Mouse (Mus musculus): ENCODE results near the gene Shq1. TPM values are rescaled to one million over a fixed set of nuclear protein-coding genes. Genes with fewer than 3 reads are reported as not detected.
A peak's percentile ranks its signal among the peaks of the same experiment; 100 is the strongest.

Gene Shq1
- 1 to 10 TPM; 5.3 to 7.0 TPM for total RNA-seq (2021)
- long read RNA-seq, experiment 1, transcript Shq1-204 (11 exons, 1,990 nt), result major isoform, 6 of 6 reads
- long read RNA-seq, experiment 1, partial matches to known transcripts, result 0 of 6 reads
- long read RNA-seq, experiment 1, other reads (novel, unspliced or antisense), result 0 of 6 reads
- long read RNA-seq, experiment 2, transcript Shq1-204 (11 exons, 1,990 nt), result major isoform, 6 of 9 reads
- long read RNA-seq, experiment 2, partial matches to known transcripts, result 0 of 9 reads
- long read RNA-seq, experiment 2, other reads (novel, unspliced or antisense), result 2 of 9 reads

DNA sequence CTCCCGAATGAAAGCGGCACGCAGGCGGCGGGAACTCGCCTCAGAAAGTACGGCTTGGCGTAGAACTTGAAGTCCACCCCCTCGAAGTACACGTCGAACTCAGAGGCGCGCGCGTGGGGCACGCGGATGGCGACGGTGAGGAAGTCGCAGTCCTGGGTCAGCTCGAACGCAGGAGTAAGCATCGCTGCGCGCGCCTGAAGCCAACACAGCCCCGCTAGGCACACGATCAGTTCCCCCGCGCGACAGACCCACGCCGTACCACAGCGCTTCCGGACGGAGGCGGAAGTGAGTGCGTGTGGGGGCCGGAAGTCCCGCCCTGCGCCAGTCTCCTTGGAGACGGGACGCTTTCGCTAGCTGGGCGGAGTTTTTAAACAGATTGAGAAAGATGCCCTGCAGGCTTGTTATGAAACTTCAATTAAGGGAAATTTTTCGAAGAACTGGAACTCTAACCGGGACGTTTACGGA lies at the start of gene Shq1:
Gene Shq1, minus strand, starts transcription at position 278 of the 465 bp plus-strand sequence.
- peak; percentile 87 to 90 for DNase-seq (ENCODE audit: low spot score in 2 of 2)
- intact Hi-C loops (cut with DNase I), result loop anchor here (5.0 to 10.0 kb wide), 2 partner anchors 526 to 584 kb away; no protein-coding TSS in a partner anchor

DNA sequence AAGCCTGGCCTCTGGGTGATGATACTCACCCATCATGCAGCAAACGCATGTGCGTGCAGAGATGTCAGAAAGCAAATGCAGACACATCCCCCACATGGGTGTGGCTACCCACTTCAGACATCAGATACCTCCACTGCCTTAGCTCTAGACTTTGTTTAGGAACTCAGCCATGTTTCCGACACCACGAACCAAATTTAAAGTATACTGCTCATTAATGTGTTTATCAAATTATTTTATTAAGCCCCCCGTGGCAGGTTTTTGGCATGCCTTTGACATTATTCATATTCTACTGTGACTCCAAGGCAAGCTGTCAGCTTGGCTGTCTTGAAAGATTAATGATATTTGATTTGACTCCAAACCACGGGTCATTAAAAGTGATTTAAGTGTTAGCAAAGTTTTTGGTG lies 49.1 kb upstream of the Shq1 start:
- DNase-seq (ENCODE audit: low spot score in 2 of 2), result no peak
- intact Hi-C loops (cut with DNase I), result no loop called here

DNA sequence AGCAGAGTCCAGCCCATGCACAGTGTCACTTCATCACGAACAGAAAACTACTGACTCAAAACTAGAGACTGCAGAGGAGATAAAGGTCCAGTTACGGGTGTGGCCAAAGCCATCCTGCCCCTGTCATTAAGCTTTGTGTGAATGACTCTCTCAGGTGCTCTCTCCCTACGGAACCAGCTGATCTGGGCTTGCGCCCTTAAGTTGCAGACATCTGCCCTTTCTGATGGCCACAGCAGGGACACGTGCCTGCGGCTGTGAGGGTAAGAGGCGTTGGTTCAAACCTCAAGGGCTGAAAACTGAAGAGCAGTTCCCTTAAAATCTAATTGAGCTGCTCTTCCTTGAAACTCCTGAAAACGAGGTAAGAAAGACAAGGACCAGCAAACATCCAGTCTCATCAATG lies 45.9 kb upstream of the Shq1 start:
- DNase-seq (ENCODE audit: low spot score in 2 of 2), result no peak
- intact Hi-C loops (cut with DNase I), result no loop called here

DNA sequence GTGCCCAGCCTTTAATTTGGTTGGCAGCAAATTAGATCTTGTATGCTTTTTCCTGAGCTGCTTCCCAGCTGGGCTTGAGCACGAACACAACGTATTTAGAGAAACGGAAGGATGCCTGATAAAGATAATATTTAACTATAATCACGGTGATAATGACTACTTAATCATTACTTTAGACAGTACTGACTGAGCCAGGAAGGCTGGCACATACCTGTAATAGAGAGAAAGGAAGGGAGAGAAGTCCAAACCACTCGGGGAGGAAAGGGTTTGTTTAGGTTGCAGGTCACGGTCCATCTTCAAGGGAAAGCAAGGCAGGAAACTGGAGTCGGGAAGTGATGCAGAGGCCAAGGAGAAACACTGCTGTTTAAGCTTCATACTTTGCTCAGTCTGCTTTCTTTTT lies 45.2 kb upstream of the Shq1 start:
- intact Hi-C loops (cut with DNase I), result no loop called here
- no peak for DNase-seq (ENCODE audit: low spot score in 2 of 2)

DNA sequence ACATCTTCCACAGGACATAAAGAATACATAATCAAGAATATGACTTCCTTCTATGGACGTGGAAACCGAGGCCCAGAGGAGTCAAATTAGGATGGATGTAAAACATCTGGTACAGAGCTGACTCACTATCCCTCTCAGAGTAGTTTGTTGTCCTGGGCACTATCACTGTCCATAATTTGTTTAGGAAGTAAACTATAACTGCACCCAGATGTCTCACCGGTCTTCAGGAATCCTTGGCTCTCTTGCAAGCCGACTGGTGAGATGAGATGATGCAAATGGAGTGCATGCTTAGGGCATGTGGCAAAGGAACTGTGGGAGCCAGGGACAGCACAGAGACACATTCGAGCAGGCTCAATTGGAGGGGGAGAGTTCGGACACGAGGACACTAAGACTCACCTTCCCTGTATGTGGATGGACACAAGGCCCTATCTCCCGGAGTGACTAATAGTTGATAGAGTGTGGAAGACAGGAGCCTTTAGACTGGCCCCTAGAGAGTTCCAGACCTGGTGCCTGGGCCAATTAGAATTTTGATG lies 44.4 kb upstream of the Shq1 start:
- intact Hi-C loops (cut with DNase I), result no loop called here
- DNase-seq (ENCODE audit: low spot score in 2 of 2), result no peak

DNA sequence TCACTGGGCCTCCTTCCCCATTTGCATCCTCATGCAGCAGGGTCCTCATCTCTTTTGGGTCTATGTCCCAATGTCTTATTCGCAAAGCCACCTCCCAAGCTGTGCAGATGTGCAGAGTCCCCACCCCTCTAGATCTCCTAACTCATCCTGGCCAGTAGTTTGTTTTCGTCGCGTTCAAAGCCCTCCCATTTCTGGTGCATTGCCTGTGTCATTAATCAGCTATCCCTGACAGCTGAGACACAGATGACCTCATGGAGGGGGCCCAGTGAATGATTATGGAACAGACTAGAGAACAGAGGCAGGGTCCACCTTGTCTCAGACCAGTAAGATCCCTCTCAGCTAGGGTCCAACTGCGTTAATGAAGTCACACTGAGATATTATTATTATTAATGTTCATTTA lies 39.9 kb upstream of the Shq1 start:
- intact Hi-C loops (cut with DNase I), result no loop called here
- DNase-seq (ENCODE audit: low spot score in 2 of 2), result no peak

DNA sequence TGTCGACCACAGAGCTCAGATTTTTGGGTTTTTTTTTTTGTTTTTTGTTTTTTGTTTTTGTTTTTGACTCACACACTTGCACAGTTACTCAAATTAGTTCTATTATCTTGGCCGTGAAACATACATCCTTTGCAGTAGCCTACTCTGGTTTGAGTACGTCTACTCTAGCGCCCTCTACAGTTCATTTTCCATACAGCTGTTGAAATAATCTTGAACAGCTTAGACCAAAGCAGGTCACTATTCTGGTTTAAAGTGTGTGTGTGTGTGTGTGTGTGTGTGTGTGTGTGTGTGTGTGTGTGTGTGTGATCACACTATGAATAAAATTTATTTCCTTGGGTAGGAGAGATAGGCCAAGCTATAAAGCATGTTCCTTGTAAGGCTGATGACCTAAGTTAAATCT lies 39.2 kb upstream of the Shq1 start:
- DNase-seq (ENCODE audit: low spot score in 2 of 2), result peak in 1 of 2 experiments; percentile 50
- intact Hi-C loops (cut with DNase I), result no loop called here

DNA sequence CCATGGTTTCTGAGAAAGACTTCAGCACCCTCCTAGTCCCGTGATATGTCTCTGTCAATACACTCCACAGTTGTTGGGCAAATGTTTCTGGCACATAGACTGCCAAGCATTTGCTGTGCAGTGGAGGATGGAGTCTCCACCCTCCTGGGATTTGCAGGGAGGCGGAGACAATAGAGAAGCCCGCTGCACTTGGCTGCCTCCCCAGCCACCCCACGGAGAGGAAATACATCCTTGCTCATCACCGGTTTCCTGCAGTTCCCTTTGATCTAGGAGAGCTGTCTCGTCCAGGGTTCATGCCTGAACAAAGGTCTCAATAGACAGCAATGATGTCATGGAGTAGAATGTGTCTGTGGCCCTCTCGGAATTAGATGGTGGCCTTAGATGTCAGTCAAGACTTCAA lies 38.5 kb upstream of the Shq1 start:
- intact Hi-C loops (cut with DNase I), result loop anchor here (10.0 kb wide), 1 partner anchor 125 kb away; the partner anchor contains the start of gene Ppp4r2
- DNase-seq (ENCODE audit: low spot score in 2 of 2), result no peak

DNA sequence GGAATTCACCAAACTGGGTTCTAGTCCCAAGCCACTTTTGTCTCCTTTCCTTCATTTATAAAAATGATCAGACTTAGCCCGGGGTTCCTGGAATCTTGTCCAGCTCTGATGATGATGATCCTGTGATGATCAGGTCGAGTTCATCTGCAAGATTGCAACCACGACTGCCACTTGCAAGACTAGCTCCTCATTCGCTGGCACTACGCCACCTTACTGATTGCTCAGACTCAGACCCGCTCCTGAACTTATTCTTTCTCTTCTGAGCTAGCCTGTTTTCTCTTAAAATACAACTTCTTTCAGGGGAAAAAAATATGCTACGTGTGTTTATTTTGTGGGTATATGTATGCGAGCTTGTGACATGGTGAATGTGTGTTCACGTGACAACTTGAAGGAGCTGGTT lies 38.0 kb upstream of the Shq1 start:
- intact Hi-C loops (cut with DNase I), result loop anchor here (10.0 kb wide), 1 partner anchor 126 kb away; the partner anchor contains the start of gene Ppp4r2

DNA sequence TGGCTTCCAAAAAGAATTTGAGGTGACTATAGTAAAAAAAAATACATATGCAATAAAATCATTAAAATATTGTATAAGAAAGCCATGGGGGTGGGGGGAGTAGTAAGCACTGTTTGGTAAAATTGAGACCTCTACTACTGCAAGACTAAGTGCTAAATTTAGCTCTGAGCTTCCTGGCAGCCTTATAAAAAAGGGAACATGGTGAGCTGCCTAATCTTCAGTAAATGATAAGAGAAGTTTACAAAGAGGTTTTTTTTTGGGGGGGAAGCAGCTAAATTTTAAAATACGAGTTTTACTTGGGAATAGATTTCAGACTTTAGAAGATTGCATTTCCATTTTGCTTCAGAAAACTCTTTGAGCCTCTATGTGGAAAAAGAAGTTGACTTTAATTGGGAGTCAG lies 37.3 kb upstream of the Shq1 start:
- intact Hi-C loops (cut with DNase I), result loop anchor here (10.0 kb wide), 1 partner anchor 127 kb away; the partner anchor contains the start of gene Ppp4r2
- no peak for DNase-seq (ENCODE audit: low spot score in 2 of 2)

More for the DNA sequence above, 38.0 kb upstream of the Shq1 start:
- DNase-seq (ENCODE audit: low spot score in 2 of 2), result no peak

DNA sequence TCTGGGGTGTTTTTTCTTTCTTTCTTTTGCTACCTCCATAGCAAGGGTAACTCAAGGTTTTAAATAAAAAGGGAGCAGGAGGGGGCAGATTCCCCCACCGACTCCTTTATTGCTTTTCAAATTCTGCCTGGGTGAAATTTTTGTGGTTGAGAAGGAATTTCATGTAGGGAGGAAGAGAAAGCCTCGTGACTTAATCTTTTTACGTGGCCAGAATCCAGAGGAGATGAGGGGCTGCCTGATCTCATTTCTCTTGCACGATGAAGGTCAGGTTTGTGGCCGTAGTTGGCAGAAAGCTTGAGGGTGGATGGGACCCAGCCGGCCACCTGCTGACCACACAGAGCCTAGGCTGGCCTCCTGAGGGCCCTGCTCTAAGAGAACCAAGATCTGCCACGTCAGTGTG lies 36.6 kb upstream of the Shq1 start:
- DNase-seq (ENCODE audit: low spot score in 2 of 2), result no peak
- intact Hi-C loops (cut with DNase I), result loop anchor here (10.0 kb wide), 1 partner anchor 127 kb away; the partner anchor contains the start of gene Ppp4r2

DNA sequence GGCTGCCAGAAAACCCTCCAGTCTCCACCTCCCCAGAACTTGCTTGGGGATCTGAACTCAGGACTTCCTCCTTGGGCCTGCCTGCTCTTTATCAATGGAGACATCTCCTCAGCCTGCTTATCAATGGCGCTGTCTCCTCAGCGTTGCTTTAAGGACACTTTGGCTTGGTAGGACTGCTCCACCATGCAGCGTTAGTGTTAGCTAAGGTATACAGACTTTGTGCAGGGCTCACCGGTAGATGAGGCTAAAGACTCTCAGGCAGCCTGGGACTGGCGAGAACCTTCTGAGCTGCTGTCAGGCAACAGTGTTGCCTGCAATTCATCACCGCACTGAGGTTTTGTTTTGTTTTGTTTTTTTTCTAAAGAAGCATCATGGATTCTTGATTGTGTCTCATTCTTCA lies 35.9 kb upstream of the Shq1 start:
- no peak for DNase-seq (ENCODE audit: low spot score in 2 of 2)
- intact Hi-C loops (cut with DNase I), result loop anchor here (10.0 kb wide), 1 partner anchor 128 kb away; the partner anchor contains the start of gene Ppp4r2

DNA sequence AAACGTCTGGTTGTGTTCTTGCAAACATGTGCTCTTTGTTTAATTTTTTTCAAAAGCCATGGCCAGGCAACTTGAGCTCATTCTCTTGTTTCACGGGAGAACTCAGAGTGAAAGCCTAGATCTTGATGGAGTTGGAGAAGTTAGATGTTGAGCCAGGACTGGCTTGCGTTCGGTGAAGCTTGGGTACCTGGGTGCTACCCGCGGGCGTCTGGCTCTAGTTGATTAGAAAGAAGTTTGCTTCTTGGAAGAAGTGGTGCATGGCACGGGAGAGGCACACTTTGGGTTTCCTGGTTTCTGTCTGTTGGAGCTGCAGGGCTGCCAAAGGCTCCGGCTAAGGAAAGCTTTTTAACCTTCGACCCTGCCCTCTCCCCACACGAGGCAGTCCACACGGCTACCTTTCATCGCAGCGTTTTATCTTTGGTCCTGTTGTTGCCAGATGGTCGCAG lies 34.4 kb upstream of the Shq1 start:
- intact Hi-C loops (cut with DNase I), result loop anchor here (10.0 kb wide), 1 partner anchor 129 kb away; the partner anchor contains the start of gene Ppp4r2
- no peak for DNase-seq (ENCODE audit: low spot score in 2 of 2)

DNA sequence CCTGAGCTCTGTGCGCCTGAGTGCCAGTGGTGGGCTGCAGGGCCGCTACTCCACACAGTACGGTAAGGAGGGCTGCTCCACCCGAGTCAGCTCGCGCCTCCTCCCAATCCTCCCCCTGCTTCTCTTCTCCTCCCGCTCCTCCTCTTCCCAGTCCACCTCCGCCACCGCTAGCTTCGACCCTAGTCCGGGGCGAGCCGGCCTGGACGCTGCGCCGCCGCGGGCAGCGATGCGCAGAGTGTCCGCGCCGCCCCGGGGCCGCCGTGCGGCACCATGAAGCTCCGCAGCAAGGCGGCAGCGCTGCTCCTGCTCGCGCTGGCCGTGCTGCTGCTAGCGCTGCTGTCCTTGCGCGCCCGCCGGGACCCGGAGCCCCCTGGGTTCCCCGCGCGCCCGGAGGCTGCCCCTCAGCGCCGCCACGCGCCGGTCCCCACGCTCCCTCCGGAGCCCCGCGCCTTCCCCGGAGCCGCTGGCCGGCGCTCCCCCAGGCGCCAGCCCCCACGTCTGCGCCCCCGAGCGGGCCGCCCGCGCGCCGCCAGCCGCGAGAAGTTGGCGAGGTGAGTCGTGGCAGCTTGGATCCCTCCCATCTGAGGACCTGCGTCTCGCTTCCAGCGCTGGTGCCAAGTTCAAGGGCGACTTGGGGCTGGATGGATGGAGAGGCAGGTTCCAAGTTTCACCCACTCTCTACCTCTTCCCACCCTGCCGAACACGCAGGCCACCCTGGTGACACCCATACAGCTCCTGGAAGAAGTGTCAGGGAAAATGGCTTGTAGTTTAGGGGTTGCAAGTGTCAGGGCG lies 33.8 kb upstream of the Shq1 start, which contains the start of gene Gxylt2:
Gene Gxylt2, plus strand, starts transcription at position 161 of the 792 bp plus-strand sequence.
- peak; percentile 7 to 27 for DNase-seq (ENCODE audit: low spot score in 2 of 2)
- intact Hi-C loops (cut with DNase I), result loop anchor here (10.0 kb wide), 1 partner anchor 130 kb away; the partner anchor contains the start of gene Ppp4r2

DNA sequence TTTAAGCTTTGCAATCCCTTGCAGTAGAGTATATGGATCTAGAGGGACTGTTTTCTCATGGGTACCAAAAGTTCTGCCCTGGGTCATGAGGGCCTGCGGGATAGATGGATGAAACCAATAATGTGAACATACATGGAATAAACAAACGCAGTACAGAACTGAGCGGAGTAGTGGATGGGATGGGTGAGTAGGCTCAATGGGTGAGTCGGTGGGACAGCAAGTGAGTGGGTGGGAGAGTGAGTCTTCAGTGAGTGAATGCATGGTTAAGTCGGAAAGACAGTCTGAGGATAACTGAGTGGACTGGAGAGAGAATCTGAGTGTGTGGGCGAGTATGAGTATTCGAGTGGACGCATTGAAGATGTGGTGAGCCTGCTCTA lies 33.2 kb upstream of the Shq1 start:
- no peak for DNase-seq (ENCODE audit: low spot score in 2 of 2)
- intact Hi-C loops (cut with DNase I), result loop anchor here (10.0 kb wide), 1 partner anchor 131 kb away; the partner anchor contains the start of gene Ppp4r2

DNA sequence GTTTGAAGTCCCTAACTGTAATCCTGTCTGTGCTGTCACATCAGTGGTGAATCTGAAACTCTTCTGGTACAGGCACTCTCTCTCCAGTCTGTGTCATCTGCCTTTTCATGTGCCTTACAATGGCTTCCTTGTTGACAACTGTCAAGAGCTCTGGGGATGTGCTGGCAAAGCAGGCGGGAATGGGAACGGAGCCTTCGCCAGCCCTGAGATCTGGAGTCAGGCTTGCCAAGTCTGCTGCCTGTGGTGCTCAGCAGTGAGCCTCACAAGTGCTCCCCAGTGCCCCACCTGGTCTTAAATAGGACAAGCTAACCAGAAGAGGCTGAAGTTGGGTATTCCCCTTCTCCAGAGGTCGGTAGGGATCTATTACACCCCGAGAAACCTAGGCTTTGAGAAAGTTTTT lies 29.8 kb upstream of the Shq1 start:
- peak; percentile 13 to 16 for DNase-seq (ENCODE audit: low spot score in 2 of 2)
- intact Hi-C loops (cut with DNase I), result loop anchor here (10.0 kb wide), 1 partner anchor 134 kb away; the partner anchor contains the start of gene Ppp4r2

DNA sequence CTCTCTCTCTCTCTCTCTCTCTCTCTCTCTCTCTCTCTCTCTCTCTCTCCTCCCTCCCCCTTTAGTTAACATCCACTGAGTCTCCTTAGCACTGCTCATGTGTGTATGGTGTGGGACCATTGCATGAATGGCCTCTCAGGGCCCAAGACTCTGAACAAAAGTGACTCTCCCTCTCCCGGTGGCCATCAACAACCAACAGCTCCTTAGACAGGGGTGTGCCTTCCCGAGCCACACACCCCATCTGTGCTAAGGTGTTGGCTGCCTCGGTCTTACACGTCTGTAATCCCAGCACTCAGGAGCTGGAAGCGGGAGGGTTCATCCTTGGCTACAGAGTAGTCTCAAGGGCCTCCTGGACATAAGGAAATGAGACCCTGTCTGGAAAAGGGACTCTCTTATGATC lies 29.0 kb upstream of the Shq1 start:
- DNase-seq (ENCODE audit: low spot score in 2 of 2), result no peak
- intact Hi-C loops (cut with DNase I), result loop anchor here (10.0 kb wide), 1 partner anchor 135 kb away; the partner anchor contains the start of gene Ppp4r2

DNA sequence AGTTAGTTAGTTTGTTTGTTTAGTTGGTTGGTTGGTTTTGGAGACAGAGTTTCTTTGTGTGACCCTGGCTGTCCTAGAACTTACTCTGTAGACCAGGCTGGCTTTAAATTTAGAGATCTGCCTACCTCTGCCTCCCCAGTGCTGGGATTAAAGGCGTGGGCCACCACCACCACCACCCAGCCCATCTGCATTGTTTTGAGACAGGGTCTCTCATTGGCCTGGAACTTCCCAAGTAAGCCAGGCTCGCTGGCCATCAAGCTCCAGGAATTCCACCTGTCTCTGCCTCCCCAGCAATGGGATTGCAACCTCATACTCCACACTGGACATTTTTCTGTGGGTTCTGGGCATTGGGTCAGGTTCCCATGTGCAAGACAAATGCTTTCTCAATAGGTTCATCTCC lies 15.4 kb upstream of the Shq1 start:
- intact Hi-C loops (cut with DNase I), result no loop called here
- no peak for DNase-seq (ENCODE audit: low spot score in 2 of 2)

DNA sequence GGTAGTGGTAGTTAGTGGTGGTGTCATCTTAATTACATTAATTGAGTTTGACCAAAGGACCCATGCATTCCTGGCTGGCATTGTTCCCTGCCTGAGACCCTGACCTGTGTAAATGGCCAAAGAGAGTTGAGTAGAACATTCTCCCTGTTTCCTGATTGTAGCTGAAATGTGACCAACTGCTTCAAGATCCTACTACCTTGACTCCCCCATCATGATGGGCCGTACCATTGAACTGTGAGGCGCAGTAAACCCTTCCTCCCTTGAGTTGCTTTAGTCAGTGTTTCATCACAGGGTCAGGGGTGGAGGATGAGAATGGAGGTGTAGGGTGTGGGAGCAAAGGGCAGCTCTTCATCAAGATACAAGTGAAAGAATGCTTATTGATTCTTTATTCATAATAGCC lies 7.7 kb upstream of the Shq1 start:
- intact Hi-C loops (cut with DNase I), result loop anchor here (5.0 to 10.0 kb wide), 2 partner anchors 154 to 576 kb away; partner anchors contain the start of gene Ppp4r2
- no peak for DNase-seq (ENCODE audit: low spot score in 2 of 2)
